Mouse (Mus musculus): ENCODE measurements around the gene Zyg11b. TPM values are rescaled to one million over a fixed set of nuclear protein-coding genes. Genes with fewer than 3 reads are reported as not detected.

Zyg11b gene
- polyA plus RNA-seq, 1 experiment from 2014 or later = 11.0 TPM

DNA sequence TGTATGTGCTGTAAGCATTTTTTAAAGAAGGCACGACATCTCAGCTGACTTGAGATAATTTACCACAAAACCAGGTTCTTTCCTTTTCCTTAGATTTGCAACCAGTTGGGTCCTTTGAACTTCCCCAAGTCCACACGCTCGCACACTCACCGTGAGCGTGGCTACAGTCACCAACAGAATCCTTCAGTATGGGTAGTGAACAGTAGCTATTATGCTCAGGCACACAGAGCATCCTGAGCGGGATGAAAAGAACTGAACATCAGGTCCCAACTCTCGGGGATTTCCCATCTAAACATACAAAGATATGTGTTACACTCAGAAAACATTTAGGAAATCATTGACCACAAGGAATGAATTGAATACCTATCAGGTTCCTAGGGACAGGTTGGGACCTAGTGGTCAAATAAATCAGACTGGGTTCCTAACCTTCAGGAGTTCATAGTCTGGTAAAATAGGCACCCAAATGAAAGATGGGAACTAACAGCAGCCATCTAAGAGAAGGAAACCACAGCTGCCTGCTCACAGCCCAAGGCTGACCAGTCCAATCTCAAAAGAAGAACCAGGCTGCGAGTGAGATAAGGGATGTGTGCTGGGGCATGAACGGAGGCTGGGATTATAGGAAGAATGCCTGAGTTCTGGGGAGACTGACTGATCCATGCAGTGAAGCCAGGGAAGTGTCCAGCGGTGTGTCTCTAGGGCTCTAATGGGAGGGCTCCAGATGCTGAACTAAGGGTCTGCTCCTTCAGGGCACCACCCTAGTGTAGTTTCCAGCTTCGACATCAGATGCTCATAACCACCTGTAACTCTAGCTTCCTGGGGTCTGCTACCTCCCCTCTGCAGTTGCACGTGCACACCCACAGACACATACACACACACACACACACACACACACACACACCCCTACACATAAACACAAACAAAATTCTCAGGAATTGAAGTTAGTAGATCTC, 17.0 kb upstream of the Zyg11b start:
- no peak for ATAC-seq (ENCODE audit: insufficient number of reproducible peaks, low FRiP score)

DNA sequence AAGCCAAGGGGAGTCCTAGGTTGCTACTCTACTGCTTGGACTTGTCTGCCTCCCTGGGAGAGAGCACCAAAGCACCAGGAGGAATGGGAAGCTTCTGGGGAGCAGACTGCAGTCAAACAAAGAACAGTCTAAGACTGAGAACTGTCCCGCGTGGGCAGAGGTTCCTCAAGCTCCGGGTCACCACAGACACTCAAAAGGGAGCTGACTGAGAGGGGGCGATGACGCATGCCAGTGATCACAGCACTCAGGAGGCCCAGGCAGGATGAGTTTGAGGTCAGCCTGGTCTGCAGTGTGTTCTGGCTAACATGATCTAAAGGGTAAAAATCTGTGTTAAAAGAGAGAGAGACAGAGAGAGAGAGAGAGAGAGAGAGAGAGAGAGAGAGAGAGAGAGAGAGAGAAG, 13.1 kb upstream of the Zyg11b start:
- Histone ChIP-seq H3K36me3 (no peaks in the 10 kb centered on the region), H3K27ac (ENCODE audit: poor library complexity, severe bottlenecking) (no peak overlapping the region), H3K27me3 (replicated peaks) (no peaks in the 10 kb centered on the region), H3K9ac (no peak overlapping the region), H3K4me2 (no peak overlapping the region), H3K4me1 (replicated peaks) (peaks cover 13% of the 10 kb centered on the region), H3K4me3 (no peak overlapping the region), H3K9me3 (replicated peaks) (no peaks in the 10 kb centered on the region)
- 26% methylated on average over 5 of the region's 5 CpGs for WGBS
- no peak for ATAC-seq (ENCODE audit: insufficient number of reproducible peaks, low FRiP score)

More for the DNA sequence above, 17.0 kb upstream of the Zyg11b start:
- 67% methylated on average over 12 of the region's 12 CpGs for WGBS
- Histone ChIP-seq H3K4me3 (no peak overlapping the region), H3K36me3 (no peaks in the 10 kb centered on the region), H3K4me2 (no peak overlapping the region), H3K27ac (ENCODE audit: poor library complexity, severe bottlenecking) (no peak overlapping the region), H3K27me3 (replicated peaks) (no peaks in the 10 kb centered on the region), H3K4me1 (replicated peaks) (peaks cover 20% of the 10 kb centered on the region), H3K9ac (no peak overlapping the region), H3K9me3 (replicated peaks) (no peaks in the 10 kb centered on the region)

DNA sequence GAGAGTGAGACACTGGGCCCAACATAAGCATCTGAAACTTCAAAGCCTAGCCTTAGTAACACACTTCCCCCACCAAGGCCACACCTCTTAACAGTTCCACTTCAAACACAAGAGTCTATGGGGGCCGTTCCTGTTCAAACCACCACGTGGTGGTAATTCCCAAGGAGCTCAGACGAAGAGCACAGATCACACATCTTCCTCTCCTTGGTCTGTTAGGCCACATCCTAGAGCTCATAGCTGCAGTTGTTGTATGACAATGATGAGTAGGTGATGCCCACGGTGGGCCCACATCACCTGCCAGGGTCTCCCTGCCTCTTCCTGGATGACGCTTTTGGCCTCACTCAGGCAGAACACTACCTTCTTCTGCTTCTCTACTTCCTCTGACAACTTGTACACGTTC, 9.8 kb upstream of the Zyg11b start:
- Histone ChIP-seq H3K27ac (ENCODE audit: poor library complexity, severe bottlenecking) (no peak overlapping the region), H3K4me3 (no peak overlapping the region), H3K9me3 (replicated peaks) (peaks cover 13% of the 10 kb centered on the region; the same call in 1 of the 2 replicates), H3K4me2 (no peak overlapping the region), H3K27me3 (replicated peaks) (no peaks in the 10 kb centered on the region), H3K36me3 (no peaks in the 10 kb centered on the region), H3K4me1 (replicated peaks) (0 out of 2 replicates have a peak, but pooled peaks cover 4% of the 10 kb centered on the region), H3K9ac (no peak overlapping the region)
- no peak for ATAC-seq (ENCODE audit: insufficient number of reproducible peaks, low FRiP score)
- 72% methylated on average over 6 of the region's 6 CpGs for WGBS

DNA sequence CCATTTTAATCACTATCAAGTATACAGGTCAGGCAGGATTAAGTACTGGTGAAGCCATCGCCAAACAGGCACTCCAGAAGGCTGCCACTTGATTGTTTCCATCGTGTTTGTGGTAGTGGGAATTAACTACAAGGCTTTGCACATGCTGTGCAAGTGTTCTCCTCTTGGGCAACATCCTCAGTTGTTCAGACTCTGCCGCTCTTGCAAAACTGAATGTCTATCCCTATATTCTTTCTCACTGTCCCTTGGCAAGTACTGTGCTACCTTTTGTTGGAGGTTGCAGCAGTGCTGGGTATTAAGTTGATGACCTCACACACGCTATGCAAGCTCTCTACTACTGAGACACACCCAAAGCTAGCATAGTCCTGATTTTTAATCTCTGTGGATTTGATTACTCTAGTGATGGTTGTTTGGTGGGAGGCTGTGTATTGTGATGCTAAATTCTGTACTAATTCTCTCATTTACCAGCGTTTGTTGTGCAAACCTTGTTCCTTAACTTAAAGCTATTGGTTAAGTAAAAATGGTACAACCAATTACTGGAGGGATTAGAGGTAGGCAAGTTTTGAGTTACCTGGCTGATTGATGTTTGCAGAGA, 1.5 kb upstream of the Zyg11b start:
- WGBS = 74% methylated on average over 5 of the region's 5 CpGs

DNA sequence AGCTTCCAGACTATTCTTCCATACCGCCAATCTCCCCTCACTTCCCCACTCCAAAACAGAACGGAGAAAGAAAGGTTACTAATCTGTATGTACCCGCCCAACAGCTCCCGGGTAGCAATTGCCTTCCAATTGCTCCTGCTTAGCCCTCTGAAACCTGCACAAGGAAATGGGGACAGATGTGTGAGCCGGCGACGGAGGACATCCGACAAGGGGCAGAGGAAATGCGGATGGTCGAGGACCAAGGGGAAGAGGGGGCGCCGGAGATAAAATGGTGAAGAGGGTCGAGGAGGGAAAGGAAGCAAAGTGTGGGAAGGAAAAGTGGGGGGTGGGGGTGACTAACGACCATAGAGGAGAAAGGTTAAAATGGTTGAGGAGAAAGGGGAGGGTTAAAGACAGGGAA, 630 bp downstream of the Zyg11b start:
- peak overlapping the region; percentile 76 for H3K4me3 ChIP-seq
- H3K27ac ChIP-seq (ENCODE audit: poor library complexity, severe bottlenecking) = peak overlapping the region; percentile 90
- H3K9ac ChIP-seq = peak overlapping the region; percentile 81
- no peak; the same call in 1 of the 2 replicates for ATAC-seq (ENCODE audit: insufficient number of reproducible peaks, low FRiP score)
- H3K4me1 ChIP-seq (replicated peaks) = peaks cover 17% of the 10 kb centered on the region
- peak overlapping the region; percentile 85 for H3K4me2 ChIP-seq
- no peaks in the 10 kb centered on the region for H3K36me3 ChIP-seq
- no peaks in the 10 kb centered on the region for H3K9me3 ChIP-seq (replicated peaks)
- WGBS = 2% methylated on average over 14 of the region's 14 CpGs
- H3K27me3 ChIP-seq (replicated peaks) = no peaks in the 10 kb centered on the region

More for the DNA sequence above, 1.5 kb upstream of the Zyg11b start:
- ATAC-seq (ENCODE audit: insufficient number of reproducible peaks, low FRiP score) = no peak
- Histone ChIP-seq H3K9ac (no peak overlapping the region), H3K4me1 (replicated peaks) (peaks cover 17% of the 10 kb centered on the region), H3K4me2 (no peak overlapping the region), H3K27ac (ENCODE audit: poor library complexity, severe bottlenecking) (no peak overlapping the region), H3K36me3 (no peaks in the 10 kb centered on the region), H3K9me3 (replicated peaks) (peaks cover 3% of the 10 kb centered on the region; the same call in 1 of the 2 replicates), H3K27me3 (replicated peaks) (no peaks in the 10 kb centered on the region), H3K4me3 (no peak overlapping the region)

DNA sequence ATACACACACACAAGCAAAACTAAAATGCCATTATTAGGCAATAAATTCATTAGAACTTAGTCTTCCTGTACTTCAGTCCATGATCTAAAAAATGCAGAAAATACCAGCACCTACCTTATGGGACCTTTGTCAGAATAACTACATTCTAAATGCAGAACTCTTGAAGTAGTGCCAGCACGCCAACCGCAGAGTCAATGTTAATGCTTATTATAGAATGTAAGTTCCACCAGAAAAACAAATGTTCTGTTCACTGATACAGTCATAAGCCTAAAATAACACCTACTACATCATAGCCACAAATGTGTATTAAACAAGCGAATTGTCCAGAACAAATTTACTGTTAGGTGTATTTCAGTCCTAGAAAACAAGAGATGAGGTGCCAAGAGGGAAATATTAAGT, 23.9 kb downstream of the Zyg11b start:
- Histone ChIP-seq H3K4me2 (no peak overlapping the region), H3K27me3 (replicated peaks) (no peaks in the 10 kb centered on the region), H3K27ac (ENCODE audit: poor library complexity, severe bottlenecking) (no peak overlapping the region), H3K36me3 (0 out of 2 replicates have a peak, but pooled peaks cover 2% of the 10 kb centered on the region), H3K9me3 (replicated peaks) (no peaks in the 10 kb centered on the region), H3K4me1 (replicated peaks) (no peaks in the 10 kb centered on the region), H3K4me3 (no peak overlapping the region), H3K9ac (no peak overlapping the region)
- no peak for ATAC-seq (ENCODE audit: insufficient number of reproducible peaks, low FRiP score)
- 86% methylated on average over 3 of the region's 3 CpGs for WGBS

DNA sequence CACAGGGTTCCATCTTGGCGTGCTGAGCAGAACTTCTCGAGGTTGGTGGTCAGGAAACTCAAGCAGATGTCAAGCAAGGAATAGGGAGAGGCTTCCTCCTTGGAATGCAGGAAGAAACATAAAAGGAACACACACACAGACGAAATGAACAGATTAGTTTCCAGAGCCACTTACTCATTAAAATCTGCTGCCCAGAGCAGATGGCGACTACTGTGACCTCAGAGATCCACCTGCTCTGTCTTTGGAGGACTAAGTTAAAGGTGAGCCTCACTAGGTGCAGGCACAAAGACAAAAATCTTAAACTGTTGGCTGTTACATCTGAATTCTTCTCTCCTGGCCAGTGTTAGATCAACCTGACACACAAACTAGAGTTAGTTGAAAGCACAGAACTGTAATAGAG, 28.6 kb downstream of the Zyg11b start:
- no peak overlapping the region for H3K4me2 ChIP-seq
- ATAC-seq (ENCODE audit: insufficient number of reproducible peaks, low FRiP score) = no peak

DNA sequence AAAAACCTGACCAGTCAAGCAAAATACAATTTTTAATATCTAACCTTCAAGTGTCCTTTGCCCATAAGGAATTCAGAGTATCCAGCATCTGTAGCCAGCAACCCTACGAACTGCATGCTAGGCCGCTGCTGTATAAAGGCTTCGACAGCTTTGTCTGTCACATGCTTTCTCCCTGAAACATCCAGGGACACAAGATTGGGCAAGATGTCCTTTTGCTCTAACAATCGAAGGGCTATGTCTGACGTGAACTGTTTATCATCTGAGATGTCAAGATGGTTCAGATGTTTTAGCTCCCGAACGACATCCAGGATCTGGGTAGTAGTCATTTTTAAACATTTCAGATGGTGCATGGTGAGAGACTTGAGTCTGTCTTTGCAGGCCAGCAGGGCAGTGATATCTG, 35.1 kb downstream of the Zyg11b start:
- no peak for ATAC-seq (ENCODE audit: insufficient number of reproducible peaks, low FRiP score)
- no peaks in the 10 kb centered on the region for H3K9me3 ChIP-seq (replicated peaks)
- no peaks in the 10 kb centered on the region for H3K4me1 ChIP-seq (replicated peaks)
- peaks cover 58% of the 10 kb centered on the region for H3K36me3 ChIP-seq
- no peaks in the 10 kb centered on the region for H3K27me3 ChIP-seq (replicated peaks)
- H3K27ac ChIP-seq (ENCODE audit: poor library complexity, severe bottlenecking) = no peak overlapping the region
- WGBS = 65% methylated on average over 7 of the region's 7 CpGs
- no peak overlapping the region for H3K9ac ChIP-seq
- H3K4me3 ChIP-seq = no peak overlapping the region
- no peak overlapping the region for H3K4me2 ChIP-seq

More for the DNA sequence above, 28.6 kb downstream of the Zyg11b start:
- Histone ChIP-seq H3K36me3 (peaks cover 30% of the 10 kb centered on the region), H3K27me3 (replicated peaks) (no peaks in the 10 kb centered on the region), H3K4me3 (no peak overlapping the region), H3K27ac (ENCODE audit: poor library complexity, severe bottlenecking) (no peak overlapping the region), H3K4me1 (replicated peaks) (no peaks in the 10 kb centered on the region), H3K9ac (no peak overlapping the region), H3K9me3 (replicated peaks) (no peaks in the 10 kb centered on the region)
- WGBS = 75% methylated on average over 4 of the region's 4 CpGs

DNA sequence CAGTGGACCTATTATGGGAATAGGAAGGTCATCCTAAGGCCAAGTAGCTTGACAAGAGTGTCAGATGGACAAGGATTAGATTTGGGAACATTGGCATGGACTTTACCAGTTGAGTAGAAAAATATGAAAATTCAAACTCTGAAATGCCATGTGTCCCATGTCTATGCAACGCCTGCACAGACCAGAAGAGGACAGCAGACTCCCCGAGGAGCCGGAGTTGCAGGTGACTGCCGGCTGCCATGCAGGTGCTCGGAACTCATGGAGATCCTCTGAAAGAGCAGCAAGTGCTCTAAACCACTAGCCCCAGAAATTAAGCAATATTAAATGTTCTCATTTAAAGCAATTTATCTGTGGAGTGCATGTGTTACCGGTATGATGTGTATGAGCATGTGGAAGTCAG, 47.6 kb downstream of the Zyg11b start:
- Histone ChIP-seq H3K9ac (no peak overlapping the region), H3K36me3 (peaks cover 86% of the 10 kb centered on the region), H3K4me1 (replicated peaks) (no peaks in the 10 kb centered on the region), H3K4me2 (no peak overlapping the region), H3K27me3 (replicated peaks) (no peaks in the 10 kb centered on the region), H3K27ac (ENCODE audit: poor library complexity, severe bottlenecking) (no peak overlapping the region), H3K4me3 (no peak overlapping the region), H3K9me3 (replicated peaks) (no peaks in the 10 kb centered on the region)
- whole genome bisulfite sequencing = 90% methylated on average over 6 of the region's 6 CpGs
- ATAC-seq (ENCODE audit: insufficient number of reproducible peaks, low FRiP score) = no peak

DNA sequence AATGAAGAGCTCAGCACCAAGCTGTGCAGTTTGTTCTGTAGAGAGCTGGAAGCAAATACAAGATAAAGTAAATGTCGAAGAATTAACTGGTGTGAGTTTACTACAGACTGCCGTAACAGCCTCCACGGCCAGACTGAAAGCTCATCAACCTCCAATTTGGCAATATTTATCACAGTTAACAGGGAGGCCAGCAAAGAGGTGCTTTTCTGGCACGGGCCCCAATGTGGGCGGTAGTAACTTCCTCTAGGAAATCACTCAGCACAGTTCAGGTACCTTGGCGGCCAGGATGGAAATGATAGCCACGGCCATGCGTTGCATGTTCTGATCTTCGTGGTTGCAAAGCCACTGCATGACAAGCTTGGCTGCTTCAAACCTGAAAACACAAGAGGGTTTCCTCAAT, 50.4 kb downstream of the Zyg11b start:
- Histone ChIP-seq H3K4me1 (replicated peaks) (no peaks in the 10 kb centered on the region), H3K9me3 (replicated peaks) (no peaks in the 10 kb centered on the region), H3K9ac (no peak overlapping the region), H3K36me3 (peaks cover 72% of the 10 kb centered on the region), H3K27me3 (replicated peaks) (no peaks in the 10 kb centered on the region), H3K27ac (ENCODE audit: poor library complexity, severe bottlenecking) (no peak overlapping the region), H3K4me2 (no peak overlapping the region), H3K4me3 (no peak overlapping the region)
- 93% methylated on average over 9 of the region's 9 CpGs for WGBS
- ATAC-seq (ENCODE audit: insufficient number of reproducible peaks, low FRiP score) = no peak

DNA sequence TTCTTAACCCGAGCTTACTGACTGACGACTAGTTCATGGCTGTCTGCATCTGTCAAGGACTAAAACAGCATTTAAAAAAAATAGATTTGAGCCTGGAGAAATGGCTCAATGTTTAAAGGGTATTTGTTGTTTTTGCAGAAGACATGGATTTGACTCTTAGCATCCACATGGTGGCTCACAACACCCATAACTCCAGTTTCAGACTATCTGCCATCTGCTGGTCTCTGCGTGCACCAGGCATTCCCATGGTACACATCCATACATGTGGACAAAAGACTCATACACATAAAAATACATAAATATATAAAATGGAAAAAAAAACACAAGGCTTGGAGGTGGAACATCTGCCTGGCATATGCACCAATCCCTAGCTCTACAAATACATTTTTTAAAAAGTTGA, 51.6 kb downstream of the Zyg11b start:
- H3K36me3 ChIP-seq = peaks cover 70% of the 10 kb centered on the region
- H3K27me3 ChIP-seq (replicated peaks) = no peaks in the 10 kb centered on the region
- H3K9me3 ChIP-seq (replicated peaks) = no peaks in the 10 kb centered on the region
- H3K27ac ChIP-seq (ENCODE audit: poor library complexity, severe bottlenecking) = no peak overlapping the region
- ATAC-seq (ENCODE audit: insufficient number of reproducible peaks, low FRiP score) = no peak
- 90% methylated on average over 3 of the region's 3 CpGs for WGBS
- no peak overlapping the region for H3K9ac ChIP-seq
- no peaks in the 10 kb centered on the region for H3K4me1 ChIP-seq (replicated peaks)
- H3K4me3 ChIP-seq = no peak overlapping the region
- no peak overlapping the region for H3K4me2 ChIP-seq
